Mouse (Mus musculus): Measurements from ENCODE around the gene Lbx2. TPM values are rescaled to one million over a fixed set of nuclear protein-coding genes. Genes with fewer than 3 reads are reported as not detected.

Gene Lbx2
- polyA plus RNA-seq, 1 experiment from 2014 or later, result 0.84 TPM

DNA sequence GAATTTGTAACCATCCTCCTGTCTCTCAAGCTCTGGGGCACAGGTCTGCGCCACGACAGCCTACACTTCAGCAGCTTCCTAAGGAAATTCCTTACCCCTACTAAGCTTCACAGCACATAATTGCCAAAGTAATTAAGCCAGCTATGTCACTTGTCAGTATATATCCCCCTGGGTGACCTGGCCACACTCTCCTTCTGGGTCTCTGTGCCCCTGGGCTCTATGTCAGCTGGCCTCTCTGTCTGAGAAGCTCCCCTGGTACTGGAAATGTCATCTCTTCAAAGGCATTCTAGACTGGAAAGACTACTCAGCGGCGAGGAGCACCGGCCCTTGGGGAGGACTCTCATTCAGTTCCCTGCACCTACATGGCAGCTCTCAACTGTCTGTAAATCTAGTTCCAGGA, 36.8 kb downstream of the Lbx2 start:
- ATAC-seq (ENCODE audit: insufficient read depth), result no peak
- no peaks in the 10 kb centered on the region for H3K27me3 ChIP-seq (ENCODE audit: insufficient read depth, low read length)
- peak overlapping the region; percentile 98 for H3K4me2 ChIP-seq
- H3K9me3 ChIP-seq (ENCODE audit: low read depth, low read length), result no peaks in the 10 kb centered on the region
- 73% methylated on average over 5 of the region's 5 CpGs for WGBS
- TF ChIP-seq CTCF (IDR thresholded peaks at IDR 0.05; ENCODE audit: low read depth), result no peak
- DNase-seq, result no peak
- peak overlapping the region; percentile 98; the same call in 1 of the 2 replicates for H3K27ac ChIP-seq (ENCODE audit: low read depth)
- H3K4me3 ChIP-seq (ENCODE audit: low read depth, low read length), result peak overlapping the region; percentile 79
- H3K9ac ChIP-seq, result peak overlapping the region; percentile 88
- H3K36me3 ChIP-seq (ENCODE audit: insufficient read depth), result peaks cover 19% of the 10 kb centered on the region
- H3K4me1 ChIP-seq (ENCODE audit: insufficient read depth), result peaks cover 13% of the 10 kb centered on the region

DNA sequence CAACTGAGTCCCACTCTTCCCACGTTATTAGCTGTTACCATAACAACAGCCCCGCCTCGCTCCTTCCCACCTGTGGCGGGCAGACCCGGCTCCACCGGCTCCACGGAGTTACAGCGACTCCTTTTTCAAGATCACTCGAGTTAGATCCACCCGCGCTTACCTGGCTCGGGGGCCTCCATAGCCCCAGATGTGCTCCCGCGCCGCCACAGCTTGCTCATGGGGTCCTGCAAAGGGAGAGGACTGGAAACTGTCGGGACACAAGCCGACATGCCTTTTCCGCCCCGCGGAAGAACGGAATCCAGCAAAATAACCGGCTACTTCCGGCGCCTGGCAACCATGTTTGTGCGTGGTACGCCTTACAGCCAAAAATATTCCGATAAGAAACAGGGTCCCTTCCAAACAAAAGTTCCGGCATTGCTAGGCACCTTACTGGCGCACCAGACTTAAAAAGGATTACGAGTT, 38.7 kb downstream of the Lbx2 start:
- H3K4me1 ChIP-seq (ENCODE audit: insufficient read depth), result peaks cover 13% of the 10 kb centered on the region; the same call in 1 of the 2 replicates
- peak overlapping the region; percentile 70; the same call in 1 of the 2 replicates for H3K27ac ChIP-seq (ENCODE audit: low read depth)
- no peaks in the 10 kb centered on the region for H3K27me3 ChIP-seq (ENCODE audit: insufficient read depth, low read length)
- H3K4me3 ChIP-seq (ENCODE audit: low read depth, low read length), result peak overlapping the region; percentile 75
- ATAC-seq (ENCODE audit: insufficient read depth) (peak; percentile 2; the same call in 1 of the 2 replicates), DNase-seq (peak; percentile 98)
- TF ChIP-seq CTCF (IDR thresholded peaks at IDR 0.05; ENCODE audit: low read depth), result no peak
- peak overlapping the region; percentile 67 for H3K9ac ChIP-seq
- H3K4me2 ChIP-seq, result peak overlapping the region; percentile 94
- WGBS, result under 1% methylated on average over 30 of the region's 30 CpGs
- H3K9me3 ChIP-seq (ENCODE audit: low read depth, low read length), result no peaks in the 10 kb centered on the region
- peaks cover 2% of the 10 kb centered on the region; the same call in 1 of the 2 replicates for H3K36me3 ChIP-seq (ENCODE audit: insufficient read depth)

DNA sequence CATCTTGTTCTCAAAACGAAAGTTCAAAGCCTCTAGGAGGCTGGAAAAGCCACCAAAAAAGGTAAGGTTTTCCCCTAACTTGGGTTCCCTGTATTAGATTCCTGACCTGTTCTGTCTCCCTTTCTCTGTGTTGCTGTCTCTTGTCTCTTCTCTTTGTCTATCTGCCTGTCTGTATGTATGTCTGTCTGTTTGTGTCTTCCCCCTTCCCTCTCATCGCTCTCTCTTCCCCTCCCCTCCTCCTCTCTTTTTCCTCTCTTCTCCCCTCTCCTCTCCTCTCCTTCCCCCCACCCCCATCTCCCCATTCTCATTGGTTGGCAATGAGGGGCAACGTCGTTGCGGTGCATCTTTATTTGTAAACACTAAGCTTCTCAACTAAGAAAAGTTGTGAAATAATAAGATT, 39.2 kb downstream of the Lbx2 start, which contains the start of gene Ino80b:
Ino80b (minus strand) TSS at position 101 of the 400 bp plus-strand sequence.
- H3K36me3 ChIP-seq (ENCODE audit: insufficient read depth), result 0 out of 2 replicates have a peak, but pooled peaks cover 2% of the 10 kb centered on the region
- peaks cover 10% of the 10 kb centered on the region; the same call in 1 of the 2 replicates for H3K4me1 ChIP-seq (ENCODE audit: insufficient read depth)
- 19% methylated on average over 5 of the region's 5 CpGs for WGBS
- peak within 1 kb of the TSS; percentile 75 for H3K4me3 ChIP-seq (ENCODE audit: low read depth, low read length)
- no peaks in the 10 kb centered on the region for H3K27me3 ChIP-seq (ENCODE audit: insufficient read depth, low read length)
- H3K9me3 ChIP-seq (ENCODE audit: low read depth, low read length), result no peaks in the 10 kb centered on the region
- peak within 1 kb of the TSS; percentile 70; the same call in 1 of the 2 replicates for H3K27ac ChIP-seq (ENCODE audit: low read depth)
- DNase-seq (no peak), ATAC-seq (ENCODE audit: insufficient read depth) (no peak)
- no peak for TF ChIP-seq CTCF (IDR thresholded peaks at IDR 0.05; ENCODE audit: low read depth)
- H3K9ac ChIP-seq, result peak within 1 kb of the TSS; percentile 67
- H3K4me2 ChIP-seq, result peak within 1 kb of the TSS; percentile 94

DNA sequence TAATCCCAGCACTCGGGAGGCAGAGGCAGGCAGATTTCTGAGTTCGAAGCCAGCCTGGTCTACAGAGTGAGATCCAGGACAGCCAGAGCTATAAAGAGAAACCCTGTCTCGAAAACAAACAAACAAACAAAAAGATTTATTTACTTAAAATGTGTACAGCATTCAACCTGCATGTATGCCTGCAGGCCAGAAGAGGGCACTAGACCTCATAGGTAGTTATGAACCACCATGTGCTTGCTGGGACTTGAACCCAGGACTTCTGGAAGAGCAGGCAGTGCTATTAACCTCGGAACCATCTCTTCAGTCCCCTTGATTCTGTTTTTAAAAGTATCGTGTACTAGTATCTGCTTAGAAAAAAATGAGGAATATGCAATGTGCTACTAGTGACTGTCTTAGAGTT, 41.3 kb downstream of the Lbx2 start:
- peak; percentile 18 for TF ChIP-seq CTCF (IDR thresholded peaks at IDR 0.05; ENCODE audit: low read depth)
- H3K36me3 ChIP-seq (ENCODE audit: insufficient read depth), result 0 out of 2 replicates have a peak, but pooled peaks cover 2% of the 10 kb centered on the region
- H3K9ac ChIP-seq, result no peak overlapping the region
- DNase-seq, result no peak
- 89% methylated on average over 5 of the region's 5 CpGs for WGBS
- H3K4me1 ChIP-seq (ENCODE audit: insufficient read depth), result peaks cover 13% of the 10 kb centered on the region
- H3K4me2 ChIP-seq, result no peak overlapping the region
- H3K4me3 ChIP-seq (ENCODE audit: low read depth, low read length), result no peak overlapping the region
- H3K27me3 ChIP-seq (ENCODE audit: insufficient read depth, low read length), result no peaks in the 10 kb centered on the region
- ATAC-seq (ENCODE audit: insufficient read depth), result no peak
- no peak overlapping the region for H3K27ac ChIP-seq (ENCODE audit: low read depth)
- no peaks in the 10 kb centered on the region for H3K9me3 ChIP-seq (ENCODE audit: low read depth, low read length)

DNA sequence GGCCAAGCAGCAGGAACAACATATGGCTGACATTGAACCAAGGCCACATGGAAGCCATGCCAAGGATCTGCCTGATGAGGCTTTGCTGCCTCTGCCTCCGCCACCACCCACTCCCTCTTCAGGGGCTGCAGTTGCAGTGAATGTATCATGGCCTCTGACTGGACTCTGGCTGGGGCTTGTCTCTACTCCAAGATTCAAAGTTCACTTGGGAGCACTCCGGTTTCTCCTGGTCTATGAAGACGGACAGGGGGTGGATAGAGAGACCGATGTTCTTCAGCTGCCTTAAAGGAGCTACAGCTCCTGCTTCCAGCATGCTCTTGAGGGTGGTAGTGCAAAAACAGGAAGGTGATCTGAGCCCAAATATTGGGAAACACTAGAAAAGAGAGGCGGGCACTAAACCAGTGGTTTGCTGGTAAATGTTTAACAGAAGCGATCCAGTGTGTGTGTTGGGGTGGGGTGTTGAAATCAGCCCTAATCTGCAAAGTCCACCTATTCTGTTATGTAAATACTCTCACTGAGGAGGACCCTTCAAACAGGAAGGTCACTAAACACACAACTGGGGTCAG, 45.4 kb downstream of the Lbx2 start:
- H3K27me3 ChIP-seq (ENCODE audit: insufficient read depth, low read length), result no peaks in the 10 kb centered on the region
- DNase-seq (no peak), ATAC-seq (ENCODE audit: insufficient read depth) (no peak)
- H3K9ac ChIP-seq, result no peak overlapping the region
- no peaks in the 10 kb centered on the region for H3K9me3 ChIP-seq (ENCODE audit: low read depth, low read length)
- no peak overlapping the region for H3K4me3 ChIP-seq (ENCODE audit: low read depth, low read length)
- 47% methylated on average over 6 of the region's 6 CpGs for WGBS
- no peak for TF ChIP-seq CTCF (IDR thresholded peaks at IDR 0.05; ENCODE audit: low read depth)
- H3K4me1 ChIP-seq (ENCODE audit: insufficient read depth), result peaks cover 17% of the 10 kb centered on the region
- H3K36me3 ChIP-seq (ENCODE audit: insufficient read depth), result no peaks in the 10 kb centered on the region
- H3K4me2 ChIP-seq, result 0 out of 2 replicates have a peak overlapping the region, but pooled peaks have one; percentile 20
- H3K27ac ChIP-seq (ENCODE audit: low read depth), result peak overlapping the region; percentile 69; the same call in 1 of the 2 replicates

DNA sequence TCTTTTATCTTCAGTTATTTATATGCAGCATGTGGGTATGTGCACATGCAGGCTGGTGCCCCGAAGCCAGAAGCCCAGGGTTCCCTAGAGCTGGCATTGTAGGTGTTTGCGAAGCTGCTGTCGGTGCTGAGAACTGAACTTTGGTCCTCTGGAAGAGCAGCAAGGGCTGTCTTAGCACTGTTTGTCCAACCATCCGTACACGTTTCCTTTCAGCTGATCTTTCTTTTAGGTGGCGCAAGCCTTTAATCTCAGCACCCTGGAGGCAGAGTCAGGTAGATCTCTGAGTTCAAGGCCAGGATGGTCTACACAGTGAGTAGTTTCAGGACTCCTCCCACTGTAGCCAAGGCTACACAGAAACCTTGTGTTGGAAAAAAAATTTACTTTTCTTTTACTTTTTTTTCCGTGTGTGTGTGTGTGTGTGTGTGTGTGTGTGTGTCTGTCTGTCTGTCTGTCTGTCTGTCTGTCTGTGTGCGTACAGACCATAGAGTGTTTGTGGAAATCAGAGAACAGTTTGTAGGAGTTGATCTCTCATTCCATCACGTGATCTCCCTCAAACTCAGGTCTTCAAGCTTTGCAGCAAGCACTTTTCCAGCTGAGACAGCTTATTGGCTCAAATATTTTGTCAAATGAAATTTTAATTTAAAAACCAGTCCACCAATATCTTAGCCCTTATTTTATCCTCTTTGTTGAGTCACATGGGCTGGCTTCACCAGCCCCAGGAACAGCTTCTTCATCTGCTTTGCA, 46.2 kb downstream of the Lbx2 start:
- WGBS, result 73% methylated on average over 9 of the region's 9 CpGs
- H3K27ac ChIP-seq (ENCODE audit: low read depth), result no peak overlapping the region; the same call in 1 of the 2 replicates
- no peak for ATAC-seq (ENCODE audit: insufficient read depth)

DNA sequence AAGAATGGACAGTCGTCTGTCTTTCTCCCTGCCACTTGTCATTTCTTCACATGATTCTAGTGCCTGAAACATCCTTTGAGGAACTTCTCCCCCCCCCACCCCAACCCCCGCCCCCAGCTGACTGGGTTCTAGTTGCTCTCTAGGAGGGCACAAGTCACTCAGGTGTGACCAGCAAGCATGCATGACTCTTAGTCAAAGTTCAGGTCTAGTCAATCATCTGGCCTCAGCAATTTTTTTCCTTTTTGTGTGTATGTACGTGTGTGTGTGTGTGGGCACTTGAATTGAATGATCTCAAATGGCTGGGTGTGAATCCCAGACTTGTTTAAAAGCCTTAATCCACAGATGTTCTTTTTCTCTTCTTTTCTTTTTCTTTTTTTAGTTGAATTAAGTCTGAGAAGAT, 48.1 kb downstream of the Lbx2 start:
- Histone ChIP-seq H3K4me3 (ENCODE audit: low read depth, low read length) (no peak overlapping the region), H3K27ac (ENCODE audit: low read depth) (no peak overlapping the region), H3K27me3 (ENCODE audit: insufficient read depth, low read length) (no peaks in the 10 kb centered on the region), H3K4me2 (no peak overlapping the region), H3K36me3 (ENCODE audit: insufficient read depth) (no peaks in the 10 kb centered on the region), H3K9ac (no peak overlapping the region), H3K4me1 (ENCODE audit: insufficient read depth) (peaks cover 23% of the 10 kb centered on the region), H3K9me3 (ENCODE audit: low read depth, low read length) (no peaks in the 10 kb centered on the region)
- WGBS, result 56% methylated on average over 3 of the region's 3 CpGs
- DNase-seq (no peak), ATAC-seq (ENCODE audit: insufficient read depth) (no peak)
- TF ChIP-seq CTCF (IDR thresholded peaks at IDR 0.05; ENCODE audit: low read depth), result no peak

More for the DNA sequence above, 46.2 kb downstream of the Lbx2 start:
- H3K9ac ChIP-seq, result no peak overlapping the region
- H3K4me1 ChIP-seq (ENCODE audit: insufficient read depth), result peaks cover 17% of the 10 kb centered on the region
- H3K4me2 ChIP-seq, result no peak overlapping the region
- H3K9me3 ChIP-seq (ENCODE audit: low read depth, low read length), result no peaks in the 10 kb centered on the region
- no peaks in the 10 kb centered on the region for H3K36me3 ChIP-seq (ENCODE audit: insufficient read depth)
- H3K27me3 ChIP-seq (ENCODE audit: insufficient read depth, low read length), result no peaks in the 10 kb centered on the region
- no peak overlapping the region for H3K4me3 ChIP-seq (ENCODE audit: low read depth, low read length)
- DNase-seq, result no peak
- TF ChIP-seq CTCF (IDR thresholded peaks at IDR 0.05; ENCODE audit: low read depth), result no peak

Data from lung, embryonic 14.5 days (tissue).